Mouse (Mus musculus) left cerebral cortex, adult 11 months (tissue): ENCODE measurements around the gene Zfp385c.

ENCODE experiments used
- DNase-seq: peaks from one replicate; pipeline ENCODE4 v3.0.0; 2022; ENCODE audit warnings: low spot score

Zfp385c gene

GRCm38 (mm10) chr11:100716649-100717048 is 24.4 kb upstream of the Zfp385c start:
- no peak for DNase-seq

DNA sequence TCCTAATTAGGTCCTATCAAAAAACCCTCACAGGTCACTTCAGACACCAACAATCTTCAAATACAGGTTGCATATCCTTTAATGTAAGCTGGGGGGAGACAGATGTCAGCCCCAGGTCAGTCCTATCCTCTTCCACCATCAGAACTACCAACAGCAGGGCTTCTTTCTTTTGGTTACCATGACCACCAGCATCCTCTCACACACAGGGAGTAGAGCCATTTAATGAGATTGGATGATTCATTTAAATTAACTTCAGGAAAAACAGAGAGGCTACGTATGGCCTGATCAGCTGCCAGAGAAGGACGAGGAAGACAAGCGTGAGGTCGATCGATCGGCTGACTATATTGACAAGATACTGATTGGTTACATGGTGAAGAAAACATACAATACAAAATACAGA is 22.7 kb upstream of the Zfp385c start:
- no peak for DNase-seq

- DNase-seq, result peak; percentile 75
These were observed 22.3 kb upstream of the Zfp385c start for GRCm38 (mm10) chr11:100714534-100714915.

- no peak for DNase-seq
These were observed 21.7 kb upstream of the Zfp385c start, which contains the start of gene Hspb9 for GRCm38 (mm10) chr11:100713735-100714533. TSS of gene Hspb9 (plus strand) at chr11:100713850.

GRCm38 (mm10) chr11:100713174-100713573 is 20.9 kb upstream of the Zfp385c start:
- no peak for DNase-seq

GRCm38 (mm10) chr11:100711783-100712615 is 19.7 kb upstream of the Zfp385c start, which contains the start of gene Kat2a:
TSS of gene Kat2a (minus strand) at chr11:100712465.
- DNase-seq, result peak; percentile 70

DNA sequence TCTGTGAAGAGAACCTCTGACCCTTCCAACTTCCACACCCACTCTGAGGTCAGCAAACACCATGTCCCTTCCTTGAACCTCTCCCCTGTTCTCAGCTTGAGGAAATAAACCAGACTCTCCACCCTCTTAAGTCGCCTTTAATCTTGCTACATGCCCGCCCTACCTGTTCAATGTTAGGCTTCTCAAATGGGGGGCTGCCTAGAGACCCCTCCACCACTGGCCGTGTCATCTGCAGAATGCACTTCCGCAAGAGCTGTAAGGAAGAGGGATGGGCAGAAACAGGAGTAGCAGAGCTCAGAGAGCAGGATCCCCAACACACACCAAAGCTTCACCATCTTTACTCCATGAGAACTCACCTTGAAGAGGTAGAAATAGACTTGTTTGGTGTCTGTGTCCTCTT is 18.7 kb upstream of the Zfp385c start:
- no peak for DNase-seq

DNA sequence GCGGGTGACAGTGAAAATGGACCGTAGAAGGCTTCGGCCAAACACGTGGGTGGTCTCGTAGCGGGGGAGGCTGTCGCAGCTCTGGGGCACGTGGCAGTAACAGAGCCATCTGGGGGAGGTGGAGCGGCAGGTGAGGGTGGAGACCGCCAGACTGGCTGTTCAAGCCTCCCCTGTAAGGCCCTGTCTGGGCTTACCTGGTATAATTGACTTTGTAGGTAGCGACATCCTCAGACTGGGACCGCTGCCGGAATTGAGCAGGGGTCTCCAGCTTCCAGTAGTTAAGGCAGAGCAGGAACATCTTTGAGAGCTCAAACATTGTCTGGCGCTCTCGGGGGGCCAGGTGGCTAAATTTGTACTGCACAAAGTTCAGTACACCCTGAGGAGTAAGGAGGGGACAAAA is 18.3 kb upstream of the Zfp385c start:
- no peak for DNase-seq

DNA sequence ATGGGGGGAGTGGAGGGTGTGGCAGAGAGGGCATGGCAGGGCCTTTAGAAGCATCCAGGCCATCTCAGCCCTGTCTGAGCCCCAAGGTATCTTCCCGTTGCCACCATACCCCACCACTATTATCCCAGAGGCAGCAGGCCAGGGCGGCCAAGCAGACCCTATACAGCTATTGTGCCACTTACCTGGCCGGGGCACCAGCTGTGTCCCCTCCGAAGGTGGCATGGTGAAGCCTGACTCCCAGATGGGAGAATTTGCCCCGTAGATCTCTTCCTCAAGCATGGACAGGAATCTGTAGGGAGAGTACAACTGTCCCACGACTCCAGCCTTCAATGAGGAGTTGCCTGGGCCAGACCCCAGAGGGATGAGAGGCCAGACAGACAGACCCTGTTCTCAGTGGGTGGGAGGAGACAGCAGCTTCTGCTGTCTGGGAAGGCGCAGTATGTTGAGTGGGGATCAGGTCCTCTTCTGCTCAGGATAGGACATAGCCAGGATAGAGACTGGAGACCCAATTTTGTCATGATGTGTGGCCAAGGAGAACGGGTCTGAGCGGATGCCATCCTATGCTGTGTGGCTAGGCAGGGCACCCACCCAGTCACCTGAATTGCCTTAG is 17.1 kb upstream of the Zfp385c start:
- DNase-seq, result no peak

DNA sequence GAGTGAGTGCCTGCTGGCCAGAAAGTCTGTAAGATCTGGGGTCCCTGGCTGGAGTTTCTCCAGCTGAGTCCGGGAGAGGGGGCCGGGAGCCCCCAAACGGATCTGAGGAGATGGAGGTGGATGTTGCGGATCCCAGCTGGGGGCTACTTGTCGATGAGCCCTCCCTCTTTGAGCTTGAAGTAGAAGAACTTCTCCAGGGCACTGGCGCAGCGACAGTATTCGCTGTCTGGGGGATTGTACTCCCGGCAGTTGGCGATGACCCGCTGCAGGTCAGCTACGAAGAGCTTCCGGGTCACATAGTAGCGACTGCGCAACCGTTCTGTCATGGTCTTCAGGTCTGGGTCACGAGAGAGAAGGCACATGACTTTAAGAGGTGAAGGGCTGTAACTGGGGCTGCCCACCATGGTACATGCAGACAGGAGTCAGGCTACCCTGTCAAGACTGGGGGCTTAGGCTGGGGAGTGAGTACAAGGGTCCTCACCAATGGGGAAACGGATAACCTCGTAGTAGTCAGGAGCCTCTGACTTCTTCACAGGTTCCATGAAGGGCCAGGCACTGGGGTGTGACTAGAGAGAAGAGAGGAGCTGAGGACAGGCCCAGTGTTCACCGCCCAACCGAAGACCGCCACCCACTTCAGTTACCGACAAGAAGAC is 13.0 kb upstream of the Zfp385c start:
- no peak for DNase-seq

DNA sequence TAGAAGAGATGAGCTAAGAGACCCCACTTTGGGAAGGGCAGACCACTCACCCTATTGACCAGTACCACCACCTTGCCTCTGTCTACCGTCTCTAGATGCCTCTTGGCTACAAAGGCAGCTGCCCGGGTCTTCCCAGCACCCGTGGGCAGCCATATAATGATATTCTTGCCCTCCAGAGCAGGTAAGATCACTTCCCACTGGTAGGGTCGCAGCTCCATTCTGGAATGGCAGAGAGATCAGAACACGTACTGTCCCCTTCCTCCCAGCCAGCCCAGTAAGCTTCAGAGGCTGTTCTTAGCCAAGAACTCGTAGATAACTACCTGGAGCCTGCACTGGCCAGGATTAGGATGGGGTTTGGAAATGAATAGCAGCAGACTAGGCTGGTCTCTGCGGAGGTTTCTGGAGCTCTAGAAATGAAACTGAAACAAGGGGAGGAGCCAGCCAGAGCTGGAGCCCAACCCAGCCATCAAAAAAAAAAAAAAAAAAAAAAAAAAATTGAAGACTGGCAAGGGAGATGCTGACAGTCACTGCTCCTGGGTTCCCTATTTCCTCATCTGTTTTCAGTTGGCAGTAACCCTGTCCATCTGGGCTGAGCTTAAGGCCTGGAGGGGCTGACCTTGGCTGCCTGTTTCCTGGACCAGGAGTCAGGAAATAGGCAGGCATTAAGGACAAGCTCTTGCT is 11.7 kb upstream of the Zfp385c start, which contains the start of gene Dhx58:
Gene Dhx58, minus strand, starts transcription at position 421 of the 681 bp plus-strand sequence.
- DNase-seq, result no peak

- DNase-seq, result no peak
These were observed 11.1 kb upstream of the Zfp385c start for GRCm38 (mm10) chr11:100703366-100703765.

DNA sequence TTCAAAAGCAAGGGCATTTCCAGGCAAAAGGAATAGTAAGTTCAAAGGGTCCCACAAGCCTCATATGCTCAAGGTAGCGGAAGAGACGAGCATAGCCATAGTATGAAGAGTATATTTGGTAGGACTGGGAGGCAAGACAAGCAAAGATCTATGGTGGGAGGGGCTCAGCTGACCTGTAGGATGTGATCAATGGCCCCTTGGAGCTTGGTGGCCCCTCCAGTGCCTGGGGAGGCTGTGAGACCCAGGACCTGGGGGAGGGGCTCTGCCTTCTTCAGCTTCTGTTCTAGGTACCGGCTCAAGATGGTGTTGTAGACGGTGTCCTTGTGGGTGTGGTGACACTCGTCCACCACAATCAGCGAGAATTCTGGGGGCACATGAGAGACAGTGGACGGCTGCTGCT is 10.7 kb upstream of the Zfp385c start:
- no peak for DNase-seq

- DNase-seq, result no peak
These were observed 10.0 kb upstream of the Zfp385c start for GRCm38 (mm10) chr11:100702081-100702851.

DNA sequence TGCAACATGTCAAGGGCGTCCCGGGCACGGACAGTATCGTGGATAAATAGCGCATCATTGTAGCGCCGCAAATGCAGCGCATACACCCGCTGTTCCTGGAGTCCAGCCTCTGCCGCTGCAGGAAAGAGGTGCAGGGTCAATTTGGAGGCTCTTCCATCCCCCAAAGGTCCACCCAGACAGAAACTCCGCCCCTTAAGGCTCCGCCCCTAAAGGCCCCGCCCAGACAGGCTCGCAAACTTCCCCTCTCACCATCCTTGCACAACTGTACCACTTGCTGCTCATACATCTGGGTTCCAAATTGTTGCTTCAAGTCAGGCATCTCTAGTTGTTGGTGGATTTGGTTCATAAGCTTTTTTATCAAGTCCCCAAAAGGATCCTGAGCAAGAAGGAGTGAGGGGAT is 9.0 kb upstream of the Zfp385c start:
- no peak for DNase-seq

DNA sequence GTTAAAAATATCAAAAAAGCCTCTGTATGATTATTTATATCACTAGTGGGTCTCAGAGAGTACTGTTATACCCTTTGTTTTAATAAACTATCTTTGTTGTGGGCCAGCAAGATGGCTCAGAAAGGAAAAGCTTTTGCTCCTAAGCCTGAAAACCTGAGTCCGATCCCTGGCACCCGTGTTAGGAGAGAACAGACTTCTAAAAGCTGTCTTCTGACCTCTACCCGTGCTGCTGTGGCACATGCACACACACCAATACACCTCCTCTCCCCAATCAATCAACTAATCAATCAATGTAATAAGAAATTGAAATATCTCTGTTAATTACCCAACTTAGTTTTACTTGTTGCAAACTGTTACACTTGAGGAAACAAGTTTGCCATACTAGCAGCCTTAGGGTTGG is 8.5 kb upstream of the Zfp385c start:
- no peak for DNase-seq

- no peak for DNase-seq
These were observed 5.7 kb upstream of the Zfp385c start for GRCm38 (mm10) chr11:100697921-100698320.

DNA sequence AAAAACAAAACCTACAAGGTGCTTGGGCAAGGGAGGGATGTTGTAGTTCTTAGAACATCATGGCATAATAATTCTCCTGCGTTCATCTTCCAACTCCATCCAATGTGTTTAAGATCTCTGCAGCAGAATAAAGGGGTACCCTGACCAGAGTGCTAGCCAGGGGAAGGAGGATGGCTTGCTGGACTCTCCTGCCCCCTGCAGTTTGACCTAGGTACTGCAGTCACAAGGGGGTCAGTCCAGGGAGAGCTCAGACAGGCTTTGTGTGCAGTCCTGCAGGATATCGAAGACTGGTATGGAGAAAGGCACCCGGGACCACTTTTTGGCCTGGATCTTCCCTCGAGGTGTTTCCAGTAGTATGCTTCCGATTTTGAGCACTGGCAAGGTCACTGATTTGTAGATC is 2.7 kb upstream of the Zfp385c start:
- no peak for DNase-seq

DNA sequence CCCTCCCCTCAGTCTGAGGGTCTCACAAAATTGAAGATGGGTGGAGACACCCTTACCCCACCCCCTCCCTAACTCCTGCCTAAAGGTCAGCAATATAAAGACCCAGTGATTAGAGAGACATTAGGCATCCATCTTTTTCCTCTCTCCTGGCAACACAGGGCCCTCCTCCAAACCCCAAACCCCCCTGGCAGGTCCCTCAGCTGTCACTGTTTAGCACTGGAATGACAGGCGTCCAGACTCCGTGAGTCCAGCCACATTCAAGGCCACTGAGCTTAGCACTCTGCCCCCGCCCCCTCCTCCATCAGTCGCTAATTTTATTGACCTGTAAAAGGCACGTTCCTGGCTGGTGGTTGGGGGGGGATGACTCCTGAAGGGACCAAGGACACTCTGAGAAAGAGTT is 899 bp upstream of the Zfp385c start:
- no peak for DNase-seq

- DNase-seq, result no peak
These were observed 1.9 kb downstream of the Zfp385c start for GRCm38 (mm10) chr11:100690389-100690788.

DNA sequence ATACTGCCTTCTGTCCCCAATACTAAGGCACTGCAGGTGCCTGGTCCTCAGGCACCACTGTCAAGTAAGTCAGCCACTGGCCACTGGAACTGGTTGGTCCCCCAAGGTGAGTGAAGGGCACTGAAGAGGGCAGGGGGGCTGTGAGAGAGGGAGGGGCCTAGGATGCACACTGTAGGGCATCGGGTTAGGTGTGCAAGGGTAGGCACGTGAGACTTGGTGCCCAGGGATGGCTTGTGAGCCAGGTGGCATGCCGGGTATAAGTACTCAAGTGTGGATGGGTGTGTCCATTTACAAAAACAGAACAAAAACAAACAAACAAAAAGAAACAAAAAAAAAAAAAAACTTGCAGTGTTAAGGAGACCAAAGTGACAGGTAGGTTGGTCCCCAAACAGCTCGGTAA is 3.8 kb downstream of the Zfp385c start:
- no peak for DNase-seq
